Mouse (Mus musculus) olfactory bulb, adult 2 months (tissue): ENCODE results near the gene Myog. TPM values are rescaled to one million over a fixed set of nuclear protein-coding genes. Genes with fewer than 3 reads are reported as not detected.
A peak's percentile ranks its signal among the peaks of the same experiment; 100 is the strongest.

Source experiments
- H3K27ac ChIP-seq: fragments of 200-500 bp; 2 replicates; pipeline ENCODE4 v1.5.1; 2012; ENCODE audit warnings: low read depth, low read length; ENCODE audit not compliant: insufficient read depth
- H3K4me1 ChIP-seq: fragments of 200-500 bp; 2 replicates; pipeline ENCODE4 v1.6.1; 2012; ENCODE audit warnings: low read length; ENCODE audit not compliant: control insufficient read depth, insufficient read depth
- H3K4me3 ChIP-seq: fragments of 200-500 bp; 2 replicates; pipeline ENCODE4 v1.5.1; 2012; ENCODE audit warnings: mild to moderate bottlenecking, low read depth, low read length, moderate library complexity; ENCODE audit not compliant: insufficient read depth
- CTCF ChIP-seq: fragments of 200-500 bp; IDR thresholded peaks from 2 replicates; pipeline ENCODE4 v1.5.1; 2012; ENCODE audit warnings: low read depth, mild to moderate bottlenecking, low read length, moderate library complexity; ENCODE audit not compliant: insufficient read depth
- POLR2A ChIP-seq: fragments of 200-500 bp; IDR thresholded peaks from 2 replicates; pipeline ENCODE4 v1.6.1; 2012; ENCODE audit warnings: mild to moderate bottlenecking, low read depth, low read length, moderate library complexity; ENCODE audit not compliant: insufficient read depth
- WGBS: fragments of 180-500 bp; shearing (Covaris S2); methylation state at CpG from one replicate; pipeline ENCODE4 v1.1.7; 2018; 5-methylcytosine and 5-hydroxymethylcytosine counted together
- polyA plus RNA-seq: library from polyadenylated mRNA; stranded (reverse); fragments of >200 nt; gene quantifications from 2 replicates; pipeline ENCODE4 v1.2.4, GENCODE M21; 2012; ENCODE audit warnings: low replicate concordance; ENCODE audit not compliant: missing spikeins, insufficient read depth, insufficient read length

Gene Myog
- polyA plus RNA-seq, 1 experiment = not detected

GRCm38 (mm10) chr1:134292601-134293000 lies 2.8 kb downstream of the Myog start:
- Histone ChIP-seq H3K4me1 (peaks cover 7% of the 10 kb centered on the region; the same call in 1 of the 2 replicates), H3K4me3 (no peak overlapping the region), H3K27ac (no peak overlapping the region)
- WGBS = 54% methylated on average over 9 of the region's 9 CpGs
- TF ChIP-seq POLR2A (no peak), CTCF (no peak)

GRCm38 (mm10) chr1:134293276-134293675 lies 3.5 kb downstream of the Myog start:
- TF ChIP-seq CTCF (no peak), POLR2A (no peak)
- H3K4me1 ChIP-seq = peaks cover 7% of the 10 kb centered on the region; the same call in 1 of the 2 replicates
- H3K4me3 ChIP-seq = no peak overlapping the region
- 93% methylated on average over 7 of the region's 7 CpGs for WGBS
- no peak overlapping the region for H3K27ac ChIP-seq

- Histone ChIP-seq H3K4me3 (no peak overlapping the region), H3K4me1 (peaks cover 10% of the 10 kb centered on the region; the same call in 1 of the 2 replicates), H3K27ac (no peak overlapping the region)
- TF ChIP-seq CTCF (no peak), POLR2A (no peak)
- WGBS = 79% methylated on average over 3 of the region's 3 CpGs
These were observed 4.2 kb downstream of the Myog start for GRCm38 (mm10) chr1:134293738-134294604.

- Histone ChIP-seq H3K4me1 (peaks cover 6% of the 10 kb centered on the region), H3K4me3 (no peak overlapping the region), H3K27ac (no peak overlapping the region)
- TF ChIP-seq POLR2A (no peak), CTCF (no peak)
- 95% methylated on average over 8 of the region's 8 CpGs for WGBS
These were observed 7.5 kb downstream of the Myog start for GRCm38 (mm10) chr1:134297265-134297664.

- H3K27ac ChIP-seq = no peak overlapping the region
- H3K4me3 ChIP-seq = peak overlapping the region; percentile 17; the same call in 1 of the 2 replicates
- WGBS = 35% methylated on average over 59 of the region's 59 CpGs
- peaks cover 16% of the 10 kb centered on the region for H3K4me1 ChIP-seq
- TF ChIP-seq POLR2A (no peak), CTCF (no peak)
These were observed 9.0 kb downstream of the Myog start for GRCm38 (mm10) chr1:134298636-134299411.

GRCm38 (mm10) chr1:134302568-134303238 lies 12.9 kb downstream of the Myog start:
- WGBS = 46% methylated on average over 8 of the region's 8 CpGs
- no peak for TF ChIP-seq POLR2A
- no peak for TF ChIP-seq CTCF
- peak overlapping the region; percentile 55 for H3K27ac ChIP-seq
- no peak overlapping the region for H3K4me3 ChIP-seq
- peaks cover 16% of the 10 kb centered on the region for H3K4me1 ChIP-seq

- TF ChIP-seq POLR2A (no peak), CTCF (no peak)
- 90% methylated on average over 9 of the region's 9 CpGs for WGBS
- no peak overlapping the region for H3K27ac ChIP-seq
- no peak overlapping the region for H3K4me3 ChIP-seq
- H3K4me1 ChIP-seq = peaks cover 10% of the 10 kb centered on the region
These were observed 15.2 kb downstream of the Myog start for GRCm38 (mm10) chr1:134304940-134305339.

GRCm38 (mm10) chr1:134307409-134307808 lies 17.6 kb downstream of the Myog start:
- no peak for TF ChIP-seq CTCF
- no peak for TF ChIP-seq POLR2A
- peaks cover 9% of the 10 kb centered on the region for H3K4me1 ChIP-seq
- no peak overlapping the region for H3K27ac ChIP-seq
- no peak overlapping the region for H3K4me3 ChIP-seq
- WGBS = 65% methylated on average over 10 of the region's 10 CpGs

- Histone ChIP-seq H3K4me3 (no peak overlapping the region), H3K27ac (no peak overlapping the region), H3K4me1 (0 out of 2 replicates have a peak, but pooled peaks cover 2% of the 10 kb centered on the region)
- no peak for TF ChIP-seq POLR2A
- no peak for TF ChIP-seq CTCF
- 79% methylated on average over 2 of the region's 2 CpGs for WGBS
These were observed 20.5 kb downstream of the Myog start for GRCm38 (mm10) chr1:134310291-134310690.
